Mouse (Mus musculus) spleen, adult 2 months (tissue): ENCODE measurements around the gene Hlcs. TPM values are rescaled to one million over a fixed set of nuclear protein-coding genes. Genes with fewer than 3 reads are reported as not detected.

ENCODE experiments used
- DNase-seq, 2 experiments: peaks; one replicate each; pipeline versions ENCODE4 v3.0.0 to v3.0.0-alpha.2; 2012 to 2021; ENCODE audit warnings: low spot score in 2 of 2, low read depth in 1 of 2
- H3K27ac ChIP-seq: fragments of 200-500 bp; 2 replicates; pipeline ENCODE4 v1.5.1; 2012; ENCODE audit warnings: low read length, inconsistent platforms; ENCODE audit not compliant: insufficient read depth
- H3K27me3 ChIP-seq: fragments of 200-500 bp; 2 replicates; pipeline ENCODE4 v1.6.1; 2012; ENCODE audit warnings: mild to moderate bottlenecking, moderate library complexity, low read length, inconsistent platforms; ENCODE audit not compliant: control insufficient read depth, insufficient read depth
- H3K36me3 ChIP-seq: fragments of 200-500 bp; 2 replicates; pipeline ENCODE4 v1.6.1; 2012; ENCODE audit warnings: mild to moderate bottlenecking, low read length, inconsistent platforms; ENCODE audit not compliant: control insufficient read depth, insufficient read depth
- H3K4me1 ChIP-seq: fragments of 200-500 bp; 2 replicates; pipeline ENCODE4 v1.6.1; 2011; ENCODE audit warnings: inconsistent platforms; ENCODE audit not compliant: control insufficient read depth, insufficient read depth, insufficient read length
- H3K4me3 ChIP-seq: fragments of 200-500 bp; 2 replicates; pipeline ENCODE4 v1.5.1; 2011; ENCODE audit warnings: mild to moderate bottlenecking, inconsistent platforms; ENCODE audit not compliant: insufficient read depth, insufficient read length; ENCODE audit errors: extremely low read depth
- CTCF ChIP-seq: fragments of 200-500 bp; IDR thresholded peaks from 2 replicates; pipeline ENCODE4 v1.5.1; 2011; ENCODE audit warnings: mild to moderate bottlenecking, inconsistent platforms; ENCODE audit not compliant: insufficient read depth, insufficient read length, insufficient replicate concordance; ENCODE audit errors: extremely low read depth
- POLR2A ChIP-seq: fragments of 200-500 bp; IDR thresholded peaks from 2 replicates; pipeline ENCODE4 v1.6.1; 2011; ENCODE audit warnings: low read depth, low read length, inconsistent platforms
- WGBS: fragments of 180-500 bp; shearing (Covaris S2); methylation state at CpG from one replicate; pipeline ENCODE4 v1.1.7; 2018; 5-methylcytosine and 5-hydroxymethylcytosine counted together
- polyA plus RNA-seq: library from polyadenylated mRNA; depleted of rRNA; stranded (reverse); fragments of >200 nt; gene quantifications from 2 replicates; pipeline ENCODE4 v1.2.3, GENCODE M21; 2012

The Hlcs gene
- polyA plus RNA-seq, 1 experiment, result 9.7 TPM

DNA sequence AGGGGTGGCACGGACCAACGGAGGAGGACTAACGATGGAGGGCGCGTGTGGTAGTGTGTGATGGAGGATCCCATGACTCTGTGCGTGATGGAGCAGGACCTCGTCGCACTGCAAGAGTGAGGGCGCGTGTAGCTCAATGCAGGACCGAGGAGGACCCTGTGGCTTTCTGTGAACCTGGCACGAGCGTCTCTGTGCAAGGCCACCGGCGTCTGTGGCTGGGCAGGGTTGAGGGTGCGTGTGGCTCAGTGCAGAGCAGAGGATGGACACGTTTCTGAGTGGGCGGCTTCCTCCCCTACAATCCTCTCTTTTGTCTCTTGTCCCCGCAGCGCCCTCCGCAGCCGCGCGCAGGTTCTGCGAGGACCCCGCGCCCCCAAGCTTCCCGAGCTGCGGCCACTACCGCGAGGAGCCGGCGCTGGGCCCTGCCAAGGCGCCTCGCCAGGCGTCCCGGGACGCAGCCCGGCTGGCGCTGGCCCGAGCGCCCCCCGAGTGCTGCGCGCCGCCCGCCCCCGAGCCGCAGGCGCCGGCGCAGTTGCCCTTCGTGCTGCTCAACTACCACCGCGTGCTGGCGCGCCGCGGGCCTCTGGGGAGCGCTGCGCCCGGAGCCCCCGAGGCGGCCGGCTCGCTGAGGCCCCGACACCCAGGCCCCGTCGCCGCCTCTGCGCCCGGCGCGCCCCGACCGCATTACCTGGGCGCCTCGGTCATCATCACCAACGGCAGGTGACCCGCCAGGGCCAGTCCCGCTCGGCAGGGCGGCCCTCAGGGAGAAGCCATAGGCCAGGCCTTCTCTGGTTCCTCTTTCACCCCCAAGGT lies 188.0 kb downstream of the Hlcs start:
- H3K27me3 ChIP-seq, result peaks cover 11% of the 10 kb centered on the region
- no peaks in the 10 kb centered on the region for H3K36me3 ChIP-seq
- no peak for DNase-seq
- no peaks in the 10 kb centered on the region; the same call in none of the 2 replicates for H3K4me1 ChIP-seq
- 5% methylated on average over 76 of the region's 83 CpGs for WGBS
- H3K27ac ChIP-seq, result no peak overlapping the region
- no peak overlapping the region for H3K4me3 ChIP-seq
- no peak for TF ChIP-seq POLR2A
- no peak for TF ChIP-seq CTCF

DNA sequence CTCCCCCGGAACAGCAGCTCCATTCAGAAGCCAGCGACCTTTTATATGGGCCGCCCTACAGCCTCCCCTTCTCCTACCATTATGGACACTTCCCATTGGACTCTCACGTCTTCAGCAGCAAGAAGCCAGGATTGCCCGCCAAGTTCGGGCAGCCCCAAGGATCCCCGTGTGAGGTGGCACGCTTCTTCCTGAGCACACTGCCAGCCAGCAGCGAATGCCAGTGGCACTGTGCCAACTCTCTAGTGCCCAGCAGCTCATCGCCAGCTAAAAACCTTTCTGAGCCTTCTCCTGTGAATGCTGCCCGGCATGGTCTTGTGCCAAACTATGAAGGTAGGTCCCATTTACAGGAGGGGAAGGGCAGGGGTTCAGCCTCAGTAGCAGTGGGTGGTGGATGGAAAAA lies 190.1 kb downstream of the Hlcs start:
- Histone ChIP-seq H3K27me3 (peaks cover 11% of the 10 kb centered on the region), H3K27ac (no peak overlapping the region), H3K4me3 (no peak overlapping the region), H3K36me3 (no peaks in the 10 kb centered on the region), H3K4me1 (no peaks in the 10 kb centered on the region; the same call in none of the 2 replicates)
- TF ChIP-seq POLR2A, result no peak
- TF ChIP-seq CTCF, result no peak
- WGBS, result 73% methylated on average over 11 of the region's 11 CpGs
- no peak for DNase-seq

DNA sequence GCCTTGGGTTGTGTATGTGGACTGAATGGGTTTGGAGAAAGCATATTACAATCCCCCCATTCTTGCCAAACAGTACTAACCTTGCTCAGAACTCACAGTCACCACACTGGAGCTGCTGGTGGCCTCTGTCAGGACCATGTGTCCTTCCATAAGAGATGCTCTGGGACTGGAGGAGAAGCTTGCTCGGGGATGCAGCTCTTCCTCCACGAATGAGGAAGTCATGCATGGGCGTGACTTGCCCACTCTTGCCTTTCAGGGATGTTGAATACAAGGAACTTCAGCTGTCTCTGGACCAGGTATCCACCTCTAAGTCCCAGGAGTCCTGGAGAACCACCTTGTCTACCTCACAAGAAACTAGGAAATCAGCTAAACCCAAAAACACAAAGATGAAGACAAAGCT lies 191.0 kb downstream of the Hlcs start:
- Histone ChIP-seq H3K4me3 (no peak overlapping the region), H3K27me3 (peaks cover 9% of the 10 kb centered on the region), H3K27ac (no peak overlapping the region), H3K36me3 (no peaks in the 10 kb centered on the region), H3K4me1 (no peaks in the 10 kb centered on the region; the same call in none of the 2 replicates)
- TF ChIP-seq CTCF, result no peak
- WGBS, result 18% methylated on average over 3 of the region's 3 CpGs
- DNase-seq, result no peak

DNA sequence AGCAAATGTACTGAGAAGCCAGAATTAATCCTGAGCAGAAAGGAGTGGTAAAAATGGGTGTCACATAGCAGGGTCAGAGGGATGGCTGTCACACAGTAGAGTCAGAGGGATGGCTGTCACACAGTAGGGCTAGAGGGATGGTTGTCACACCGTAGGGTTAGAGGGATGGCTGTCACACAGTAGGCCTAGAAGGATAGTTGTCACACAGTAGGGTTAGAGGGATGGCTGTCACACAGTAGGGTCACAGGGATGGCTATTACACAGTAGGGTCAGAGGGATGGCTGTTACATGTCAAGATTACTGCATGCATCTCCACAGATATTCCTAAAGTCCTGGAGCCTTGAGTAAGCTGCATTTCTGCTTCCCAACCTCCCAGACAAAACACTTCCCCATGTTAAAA lies 195.0 kb downstream of the Hlcs start:
- WGBS, result 93% methylated on average over 1 of the region's 1 CpGs
- no peak overlapping the region for H3K27ac ChIP-seq
- H3K36me3 ChIP-seq, result no peaks in the 10 kb centered on the region
- DNase-seq, result no peak
- no peak for TF ChIP-seq CTCF
- no peak for TF ChIP-seq POLR2A
- H3K27me3 ChIP-seq, result no peaks in the 10 kb centered on the region
- no peak overlapping the region for H3K4me3 ChIP-seq
- H3K4me1 ChIP-seq, result no peaks in the 10 kb centered on the region

DNA sequence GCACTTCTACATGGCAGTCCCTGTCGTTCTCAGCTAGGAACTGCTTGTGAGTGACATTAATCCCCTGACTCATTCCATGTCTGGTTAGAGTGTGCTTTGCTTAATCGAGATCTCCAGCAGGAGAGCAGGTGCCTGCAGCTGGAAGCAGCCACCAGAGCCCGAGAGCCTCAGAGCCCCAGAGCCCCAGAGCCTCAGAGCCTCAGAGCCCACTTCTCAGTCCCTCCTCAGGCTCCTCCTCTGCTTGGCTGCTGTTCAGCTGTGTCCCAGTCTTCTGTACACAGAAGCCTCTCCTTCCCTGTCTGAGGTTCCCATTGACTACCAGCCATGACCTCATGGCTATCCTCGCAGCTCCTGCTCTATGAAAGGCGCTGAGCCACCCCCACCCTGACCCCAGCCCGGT lies 196.0 kb downstream of the Hlcs start:
- Histone ChIP-seq H3K4me1 (no peaks in the 10 kb centered on the region), H3K27ac (no peak overlapping the region), H3K27me3 (no peaks in the 10 kb centered on the region), H3K4me3 (no peak overlapping the region), H3K36me3 (no peaks in the 10 kb centered on the region)
- WGBS, result 69% methylated on average over 6 of the region's 6 CpGs
- DNase-seq, result no peak
- TF ChIP-seq POLR2A (no peak), CTCF (no peak)

DNA sequence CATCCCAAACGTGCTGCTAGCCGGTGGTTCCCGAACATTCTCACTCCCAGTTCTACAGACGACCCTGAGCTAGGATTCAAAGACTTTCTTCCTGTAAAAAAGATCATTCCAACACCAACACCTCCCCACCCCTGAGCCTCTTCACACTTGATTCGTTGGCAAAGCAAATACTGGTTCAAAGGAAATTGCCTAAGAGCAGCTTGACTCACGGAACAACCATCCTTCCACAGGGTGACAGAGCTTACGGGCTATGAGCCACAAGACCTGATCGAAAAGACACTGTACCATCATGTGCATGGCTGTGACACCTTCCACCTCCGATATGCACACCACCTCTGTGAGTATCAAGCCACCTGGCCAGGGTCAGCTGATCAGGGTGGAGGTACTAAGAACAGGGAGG lies 198.7 kb downstream of the Hlcs start:
- no peak for TF ChIP-seq CTCF
- TF ChIP-seq POLR2A, result no peak
- no peak overlapping the region for H3K27ac ChIP-seq
- WGBS, result 76% methylated on average over 9 of the region's 9 CpGs
- H3K4me1 ChIP-seq, result no peaks in the 10 kb centered on the region
- no peaks in the 10 kb centered on the region for H3K36me3 ChIP-seq
- H3K4me3 ChIP-seq, result no peak overlapping the region
- DNase-seq, result no peak
- no peaks in the 10 kb centered on the region for H3K27me3 ChIP-seq

DNA sequence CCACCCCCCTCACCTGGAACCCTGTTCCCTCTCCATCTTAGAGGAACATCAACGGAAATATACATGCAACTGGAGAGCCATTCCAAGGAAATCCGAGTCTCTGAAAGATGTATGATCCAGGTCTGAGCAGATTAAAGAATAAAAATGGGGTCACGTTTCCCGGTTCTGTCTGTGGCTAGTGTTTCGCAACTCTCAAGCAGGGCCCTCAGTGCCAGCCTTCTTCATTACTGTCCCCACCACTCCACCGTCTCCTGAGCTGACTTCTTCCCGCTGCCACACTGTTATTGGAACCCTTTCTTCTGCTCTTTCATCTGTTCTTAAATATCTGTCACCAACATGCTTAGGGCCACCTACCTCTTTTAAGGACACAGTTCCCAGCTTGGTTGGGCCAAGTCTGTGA lies 200.2 kb downstream of the Hlcs start:
- H3K27ac ChIP-seq, result no peak overlapping the region
- no peaks in the 10 kb centered on the region for H3K36me3 ChIP-seq
- WGBS, result 72% methylated on average over 7 of the region's 7 CpGs
- no peaks in the 10 kb centered on the region for H3K27me3 ChIP-seq
- H3K4me1 ChIP-seq, result no peaks in the 10 kb centered on the region
- DNase-seq, result no peak
- no peak for TF ChIP-seq CTCF
- TF ChIP-seq POLR2A, result no peak
- H3K4me3 ChIP-seq, result no peak overlapping the region
